Mouse (Mus musculus) MEL (cell line): ENCODE measurements around the gene Eno2. TPM values are rescaled to one million over a fixed set of nuclear protein-coding genes. Genes with fewer than 3 reads are reported as not detected.

ENCODE experiments used
- DNase-seq: peaks from one replicate; pipeline ENCODE4 v3.0.0; 2011; ENCODE audit warnings: low read depth, low spot score
- H3K27ac ChIP-seq: 2 replicates; pipeline ENCODE4 v1.5.1; 2012; ENCODE audit warnings: low read depth, mild to moderate bottlenecking, control low read depth, low read length, moderate library complexity; ENCODE audit not compliant: control insufficient read depth
- H3K27me3 ChIP-seq, 2 experiments: fragments of 150-350 bp in 1 of 2; sonication (generic) in 1 of 2; 2 replicates each; pipeline ENCODE4 v1.6.1; 2012; ENCODE audit warnings: low read length in 2 of 2, mild to moderate bottlenecking in 2 of 2, improper control_type of control experiment in 1 of 2, moderate library complexity in 1 of 2; ENCODE audit not compliant: insufficient read depth in 2 of 2, control insufficient read depth in 1 of 2
- H3K36me3 ChIP-seq, 2 experiments: 2 replicates each; pipeline ENCODE4 v1.6.1; 2012 to 2014; ENCODE audit warnings: low read length in 2 of 2, improper control_type of control experiment in 1 of 2, inconsistent platforms in 1 of 2, mild to moderate bottlenecking in 1 of 2; ENCODE audit not compliant: insufficient read depth in 2 of 2, control insufficient read depth in 1 of 2
- H3K4me1 ChIP-seq, 2 experiments: fragments of 150-350 bp in 1 of 2; sonication (generic) in 1 of 2; 2 replicates each; pipeline ENCODE4 v1.6.1; 2012; ENCODE audit warnings: low read length in 2 of 2, improper control_type of control experiment in 1 of 2, mild to moderate bottlenecking in 1 of 2; ENCODE audit not compliant: insufficient read depth in 2 of 2, control insufficient read depth in 1 of 2
- H3K4me3 ChIP-seq, 2 experiments: fragments of 150-350 bp in 1 of 2; sonication (generic) in 1 of 2; 2 replicates each; pipeline ENCODE4 v1.5.1; 2012; ENCODE audit warnings: low read depth in 2 of 2, low read length in 2 of 2, mild to moderate bottlenecking in 2 of 2, moderate library complexity in 2 of 2, control low read depth in 1 of 2, improper control_type of control experiment in 1 of 2; ENCODE audit not compliant: control insufficient read depth in 1 of 2, insufficient read depth in 1 of 2
- H3K79me2 ChIP-seq: 2 replicates; pipeline ENCODE4 v1.6.1; 2012; ENCODE audit warnings: mild to moderate bottlenecking, low read length, moderate library complexity; ENCODE audit not compliant: control insufficient read depth, poor library complexity, insufficient read depth
- H3K9ac ChIP-seq: 2 replicates; pipeline ENCODE4 v1.6.1; 2012; ENCODE audit warnings: low read depth, mild to moderate bottlenecking, control low read depth, low read length, moderate library complexity; ENCODE audit not compliant: control insufficient read depth, poor library complexity, severe bottlenecking
- H3K9me3 ChIP-seq: fragments of 150-350 bp; sonication (generic); replicated peaks from 2 replicates; pipeline ENCODE4 v1.6.1; 2012; ENCODE audit warnings: mild to moderate bottlenecking, low read length, improper control_type of control experiment, moderate library complexity; ENCODE audit not compliant: insufficient read depth
- BHLHE40 ChIP-seq: IDR thresholded peaks from 2 replicates; pipeline ENCODE4 v1.6.1; 2012; ENCODE audit warnings: low read depth, mild to moderate bottlenecking, inconsistent platforms, low read length, improper control_type of control experiment, borderline replicate concordance
- CHD1 ChIP-seq: IDR thresholded peaks from 2 replicates; pipeline ENCODE4 v1.6.1; 2012; ENCODE audit warnings: low read depth, mild to moderate bottlenecking, inconsistent platforms, low read length, improper control_type of control experiment
- CHD2 ChIP-seq: IDR thresholded peaks from 2 replicates; pipeline ENCODE4 v1.6.1; 2011; ENCODE audit warnings: low read length, improper control_type of control experiment
- CTCF ChIP-seq, 3 experiments: IDR thresholded peaks in 2 of 3; conservative IDR thresholded peaks in 1 of 3; 2 replicates each; pipeline ENCODE4 v1.5.1; 2011 to 2012; ENCODE audit warnings: low read length in 3 of 3, low read depth in 2 of 3, mild to moderate bottlenecking in 2 of 3, improper control_type of control experiment in 1 of 3, inconsistent platforms in 1 of 3, mixed read lengths in 1 of 3, moderate library complexity in 1 of 3; ENCODE audit not compliant: control insufficient read depth in 1 of 3, insufficient read depth in 1 of 3, poor library complexity in 1 of 3, severe bottlenecking in 1 of 3
- E2F4 ChIP-seq: IDR thresholded peaks from 2 replicates; pipeline ENCODE4 v1.6.1; 2011; ENCODE audit warnings: low read depth, low read length, improper control_type of control experiment, borderline replicate concordance
- ELF1 ChIP-seq: IDR thresholded peaks from 2 replicates; pipeline ENCODE4 v1.6.1; 2014; ENCODE audit warnings: low read depth, mild to moderate bottlenecking, inconsistent platforms, low read length, improper control_type of control experiment, moderate library complexity
- EP300 ChIP-seq, 2 experiments: IDR thresholded peaks; 2 replicates each; pipeline ENCODE4 v1.6.1; 2011; ENCODE audit warnings: improper control_type of control experiment in 2 of 2, low read length in 2 of 2, low read depth in 1 of 2, mild to moderate bottlenecking in 1 of 2
- GATA1 ChIP-seq: IDR thresholded peaks from 2 replicates; pipeline ENCODE4 v1.6.1; 2011; ENCODE audit warnings: low read depth, low read length, improper control_type of control experiment
- JUND ChIP-seq: IDR thresholded peaks from 2 replicates; pipeline ENCODE4 v1.6.1; 2011; ENCODE audit warnings: low read depth, mild to moderate bottlenecking, improper control_type of control experiment, low read length
- KAT2A ChIP-seq: conservative IDR thresholded peaks from 2 replicates; pipeline ENCODE4 v1.6.1; 2012; ENCODE audit warnings: low read depth, low read length, improper control_type of control experiment, inconsistent platforms
- MAX ChIP-seq: IDR thresholded peaks from 2 replicates; pipeline ENCODE4 v1.6.1; 2011; ENCODE audit warnings: low read length, improper control_type of control experiment
- MEF2A ChIP-seq: IDR thresholded peaks from 2 replicates; pipeline ENCODE4 v1.6.1; 2014; ENCODE audit warnings: low read depth, mild to moderate bottlenecking, inconsistent platforms, low read length, improper control_type of control experiment; ENCODE audit not compliant: poor library complexity, insufficient replicate concordance, severe bottlenecking; ENCODE audit errors: extremely low read depth
- MYB ChIP-seq: IDR thresholded peaks from 2 replicates; pipeline ENCODE4 v1.6.1; 2011; ENCODE audit warnings: mild to moderate bottlenecking, low read depth, low read length, improper control_type of control experiment
- MYC ChIP-seq: IDR thresholded peaks from 2 replicates; pipeline ENCODE4 v1.6.1; 2011; ENCODE audit warnings: low read depth, mild to moderate bottlenecking, low read length, improper control_type of control experiment, moderate library complexity
- NRF1 ChIP-seq: IDR thresholded peaks from 2 replicates; pipeline ENCODE4 v1.6.1; 2014; ENCODE audit warnings: low read depth, mild to moderate bottlenecking, inconsistent platforms, low read length, improper control_type of control experiment, moderate library complexity; ENCODE audit not compliant: poor library complexity, insufficient read depth, severe bottlenecking
- POLR2A ChIP-seq, 2 experiments: IDR thresholded peaks; 2 replicates each; pipeline ENCODE4 v1.6.1; 2011 to 2012; ENCODE audit warnings: low read length in 2 of 2, mild to moderate bottlenecking in 2 of 2, control low read depth in 1 of 2, improper control_type of control experiment in 1 of 2, low read depth in 1 of 2, moderate library complexity in 1 of 2; ENCODE audit not compliant: control insufficient read depth in 1 of 2, insufficient read depth in 1 of 2, poor library complexity in 1 of 2
- POLR2AphosphoS2 ChIP-seq: IDR thresholded peaks from 2 replicates; pipeline ENCODE4 v1.6.1; 2011; ENCODE audit warnings: low read length, improper control_type of control experiment
- RAD21 ChIP-seq: IDR thresholded peaks from 2 replicates; pipeline ENCODE4 v1.6.1; 2011; ENCODE audit warnings: mild to moderate bottlenecking, low read depth, low read length, improper control_type of control experiment
- TAL1 ChIP-seq: IDR thresholded peaks from 2 replicates; pipeline ENCODE4 v1.6.1; 2012; ENCODE audit warnings: mild to moderate bottlenecking, inconsistent platforms, low read length, moderate library complexity, mixed read lengths
- TCF12 ChIP-seq: IDR thresholded peaks from 2 replicates; pipeline ENCODE4 v1.6.1; 2014; ENCODE audit warnings: low read depth, mild to moderate bottlenecking, inconsistent platforms, low read length, improper control_type of control experiment, moderate library complexity
- USF1 ChIP-seq: IDR thresholded peaks from 2 replicates; pipeline ENCODE4 v1.6.1; 2014; ENCODE audit warnings: low read depth, mild to moderate bottlenecking, inconsistent platforms, low read length, improper control_type of control experiment, moderate library complexity
- polyA plus RNA-seq, 2 experiments: library from polyadenylated mRNA; stranded (reverse) in 1 of 2; unstranded in 1 of 2; fragments of >175 nt in 1 of 2; fragments of >200 nt in 1 of 2; gene quantifications; 2 replicates each; pipeline versions ENCODE4 v1.2.1 to v1.2.4; 2012; ENCODE audit warnings: low replicate concordance in 2 of 2, low read depth in 1 of 2; ENCODE audit not compliant: insufficient read length in 2 of 2, insufficient read depth in 1 of 2, missing spikeins in 1 of 2
- total RNA-seq: library from RNA; depleted of rRNA; stranded (reverse); fragments of 300-350 nt; gene quantifications from 2 replicates; pipeline ENCODE4 v1.2.3, GENCODE M21; 2012

Gene Eno2
- total and polyA plus RNA-seq, 3 experiments = 3.2 to 12.5 TPM; not detected in 1

DNA sequence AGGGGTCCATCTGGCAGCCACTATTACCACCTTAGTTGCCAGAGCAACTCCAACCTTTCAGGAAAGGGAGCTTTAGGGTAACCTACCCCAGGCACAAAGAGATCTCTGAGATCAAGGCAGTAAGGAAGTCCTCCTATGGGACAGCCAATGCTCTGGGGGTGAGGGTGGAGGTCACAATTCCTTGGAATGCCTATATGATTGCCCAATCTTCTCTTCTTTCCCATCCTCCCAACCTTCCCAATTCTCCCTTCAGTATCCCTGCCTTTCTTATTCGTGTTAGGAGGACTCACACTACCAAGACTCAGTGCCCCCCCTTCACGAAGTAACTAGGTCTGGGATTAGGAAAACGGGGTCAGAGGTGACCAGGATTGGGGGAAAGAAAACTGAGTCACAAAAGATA is 14.2 kb downstream of the Eno2 start:
- peaks cover 14% of the 10 kb centered on the region for H3K79me2 ChIP-seq
- peak overlapping the region; percentile 77 for H3K9ac ChIP-seq
- no peaks in the 10 kb centered on the region for H3K9me3 ChIP-seq
- H3K27me3 ChIP-seq = no peaks in the 10 kb centered on the region
- peak overlapping the region; percentile 66 to 82 for H3K4me3 ChIP-seq
- no peak overlapping the region for H3K27ac ChIP-seq
- peaks cover 0 to 2% of the 10 kb centered on the region in 2 experiments; a peak in 1 of 4 replicates for H3K36me3 ChIP-seq
- TF ChIP-seq KAT2A (no peak), EP300 (IDR thresholded peaks at IDR 0.05; ENCODE audit: low read depth in 1 of 2, low read length in 2 of 2) (no peak), MEF2A (no peak), GATA1 (no peak), RAD21 (no peak)
- peaks cover 2 to 32% of the 10 kb centered on the region in 2 experiments; a peak in 3 of 4 replicates for H3K4me1 ChIP-seq
- no peak for DNase-seq

DNA sequence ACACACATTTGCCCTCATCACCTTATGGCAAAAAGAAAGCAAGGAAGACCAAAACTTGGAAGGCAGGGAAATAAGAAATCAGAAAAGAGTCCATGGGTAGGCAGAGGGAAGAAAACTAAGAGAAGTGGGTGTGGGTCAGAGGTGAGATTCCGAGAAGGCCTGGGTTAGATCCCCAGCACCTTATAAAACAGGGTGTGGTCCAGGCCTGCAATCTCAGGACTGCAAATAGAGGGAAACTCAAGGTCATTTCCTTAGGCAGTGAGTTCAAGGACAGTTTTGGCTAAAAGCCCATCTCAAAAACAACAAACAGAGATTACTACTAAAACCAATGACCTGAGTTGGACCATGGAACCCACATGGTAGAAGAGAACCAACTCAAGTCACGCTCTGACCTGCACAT is 15.6 kb downstream of the Eno2 start:
- Histone ChIP-seq H3K79me2 (peaks cover 14% of the 10 kb centered on the region), H3K9me3 (no peaks in the 10 kb centered on the region), H3K27me3 (no peaks in the 10 kb centered on the region), H3K27ac (no peak overlapping the region), H3K4me1 (peaks cover 2 to 28% of the 10 kb centered on the region in 2 experiments; a peak in 3 of 4 replicates), H3K9ac (no peak overlapping the region), H3K36me3 (peaks cover 0 to 2% of the 10 kb centered on the region in 2 experiments; a peak in 1 of 4 replicates), H3K4me3 (no peak overlapping the region)
- DNase-seq = no peak
- TF ChIP-seq CTCF (IDR thresholded peaks at IDR 0.05 in 2 of 3, conservative IDR thresholded peaks at IDR 0.05 in 1 of 3; ENCODE audit: control insufficient read depth in 1 of 3, insufficient read depth in 1 of 3, low read depth in 2 of 3, low read length in 3 of 3, poor library complexity in 1 of 3, severe bottlenecking in 1 of 3) (no peak), USF1 (no peak), E2F4 (no peak), MYB (no peak), KAT2A (no peak), POLR2AphosphoS2 (no peak), ELF1 (no peak), TAL1 (no peak), JUND (no peak), NRF1 (no peak), BHLHE40 (no peak), EP300 (IDR thresholded peaks at IDR 0.05; ENCODE audit: low read depth in 1 of 2, low read length in 2 of 2) (no peak), MAX (no peak), POLR2A (IDR thresholded peaks at IDR 0.05; ENCODE audit: control insufficient read depth in 1 of 2, insufficient read depth in 1 of 2, low read depth in 1 of 2, low read length in 2 of 2, poor library complexity in 1 of 2) (no peak), CHD2 (no peak), MYC (no peak), CHD1 (no peak), TCF12 (no peak)
- TF ChIP-seq, all 39 proteins: peak for 0
